Mouse (Mus musculus) forebrain, embryonic 10.5 days (tissue): ENCODE measurements around the gene Fbln1. TPM values are rescaled to one million over a fixed set of nuclear protein-coding genes. Genes with fewer than 3 reads are reported as not detected.

ENCODE experiments used
- DNase-seq: peaks from one replicate; pipeline ENCODE4 v3.0.0-alpha.2; 2017; ENCODE audit warnings: low spot score; ENCODE audit errors: extremely low spot score
- H3K27ac ChIP-seq: fragments of 300-500 bp; sonication (generic); 2 replicates; pipeline ENCODE4 v1.5.1; 2016; ENCODE audit warnings: mild to moderate bottlenecking
- H3K27me3 ChIP-seq: fragments of 300-500 bp; sonication (generic); 2 replicates; pipeline ENCODE4 v1.6.1; 2016; ENCODE audit warnings: mild to moderate bottlenecking; ENCODE audit not compliant: poor library complexity, severe bottlenecking
- H3K36me3 ChIP-seq: fragments of 300-500 bp; sonication (generic); replicated peaks from 2 replicates; pipeline ENCODE4 v1.6.1; 2016; ENCODE audit warnings: mild to moderate bottlenecking, moderate library complexity
- H3K4me1 ChIP-seq: fragments of 300-500 bp; sonication (generic); 2 replicates; pipeline ENCODE4 v1.6.1; 2016
- H3K4me3 ChIP-seq: fragments of 300-500 bp; sonication (generic); 2 replicates; pipeline ENCODE4 v1.5.1; 2016; ENCODE audit warnings: mild to moderate bottlenecking, moderate library complexity
- H3K9me3 ChIP-seq: fragments of 300-500 bp; sonication (generic); 2 replicates; pipeline ENCODE4 v1.6.1; 2016; ENCODE audit warnings: mild to moderate bottlenecking, moderate library complexity
- WGBS: fragments of 180-500 bp; shearing (Covaris S2); methylation state at CpG from one replicate; pipeline ENCODE4 v1.1.7; 2016; 5-methylcytosine and 5-hydroxymethylcytosine counted together
- polyA plus RNA-seq: library from polyadenylated mRNA; unstranded; fragments of >200 nt; fragmentation: Nextera tagmentation; extraction: Ambion mirVana; gene quantifications from 2 replicates; pipeline ENCODE4 v1.2.1, GENCODE M21; 2016

Gene Fbln1
- polyA plus RNA-seq, 1 experiment from 2014 or later = 157 TPM

- H3K36me3 ChIP-seq = peaks cover 99% of the 10 kb centered on the region
- H3K4me3 ChIP-seq = no peak overlapping the region
- DNase-seq = peak; percentile 77
- no peak overlapping the region for H3K27ac ChIP-seq
- H3K4me1 ChIP-seq = no peaks in the 10 kb centered on the region
- 89% methylated on average over 13 of the region's 13 CpGs for whole genome bisulfite sequencing
- no peaks in the 10 kb centered on the region for H3K9me3 ChIP-seq
- no peaks in the 10 kb centered on the region for H3K27me3 ChIP-seq
Measured at GRCm38 (mm10) chr15:85231443-85232255, 25.9 kb downstream of the Fbln1 start.

GRCm38 (mm10) chr15:85232256-85232535 is 26.4 kb downstream of the Fbln1 start:
- no peaks in the 10 kb centered on the region for H3K9me3 ChIP-seq
- 96% methylated on average over 4 of the region's 4 CpGs for WGBS
- no peaks in the 10 kb centered on the region for H3K27me3 ChIP-seq
- no peak for DNase-seq
- H3K36me3 ChIP-seq = peaks cover 99% of the 10 kb centered on the region
- no peak overlapping the region for H3K27ac ChIP-seq
- no peak overlapping the region for H3K4me3 ChIP-seq
- H3K4me1 ChIP-seq = no peaks in the 10 kb centered on the region

- Histone ChIP-seq H3K4me1 (no peaks in the 10 kb centered on the region), H3K36me3 (peaks cover 99% of the 10 kb centered on the region), H3K27ac (no peak overlapping the region), H3K4me3 (no peak overlapping the region), H3K27me3 (no peaks in the 10 kb centered on the region), H3K9me3 (no peaks in the 10 kb centered on the region)
- WGBS = 96% methylated on average over 25 of the region's 25 CpGs
- DNase-seq = no peak
Measured at GRCm38 (mm10) chr15:85232543-85233250, 26.9 kb downstream of the Fbln1 start.

GRCm38 (mm10) chr15:85233251-85233611 is 27.5 kb downstream of the Fbln1 start:
- no peaks in the 10 kb centered on the region for H3K9me3 ChIP-seq
- H3K4me1 ChIP-seq = no peaks in the 10 kb centered on the region
- peaks cover 99% of the 10 kb centered on the region for H3K36me3 ChIP-seq
- 87% methylated on average over 4 of the region's 4 CpGs for WGBS
- no peak for DNase-seq
- no peak overlapping the region for H3K4me3 ChIP-seq
- no peaks in the 10 kb centered on the region for H3K27me3 ChIP-seq
- H3K27ac ChIP-seq = no peak overlapping the region

GRCm38 (mm10) chr15:85233690-85234089 is 27.9 kb downstream of the Fbln1 start:
- Histone ChIP-seq H3K27ac (no peak overlapping the region; the same call in 1 of the 2 replicates), H3K27me3 (no peaks in the 10 kb centered on the region), H3K4me3 (no peak overlapping the region), H3K36me3 (peaks cover 99% of the 10 kb centered on the region), H3K4me1 (no peaks in the 10 kb centered on the region), H3K9me3 (no peaks in the 10 kb centered on the region)
- 88% methylated on average over 4 of the region's 4 CpGs for WGBS
- no peak for DNase-seq

GRCm38 (mm10) chr15:85238821-85239745 is 33.3 kb downstream of the Fbln1 start:
- WGBS = 97% methylated on average over 22 of the region's 22 CpGs
- Histone ChIP-seq H3K27me3 (no peaks in the 10 kb centered on the region), H3K4me3 (no peak overlapping the region), H3K4me1 (no peaks in the 10 kb centered on the region), H3K9me3 (no peaks in the 10 kb centered on the region), H3K36me3 (peaks cover 99% of the 10 kb centered on the region), H3K27ac (no peak overlapping the region)
- no peak for DNase-seq

GRCm38 (mm10) chr15:85240086-85240485 is 34.3 kb downstream of the Fbln1 start:
- H3K27ac ChIP-seq = no peak overlapping the region
- DNase-seq = no peak
- 96% methylated on average over 4 of the region's 4 CpGs for WGBS
- H3K36me3 ChIP-seq = peaks cover 100% of the 10 kb centered on the region
- no peaks in the 10 kb centered on the region for H3K27me3 ChIP-seq
- no peaks in the 10 kb centered on the region for H3K4me1 ChIP-seq
- H3K9me3 ChIP-seq = no peaks in the 10 kb centered on the region
- no peak overlapping the region for H3K4me3 ChIP-seq

- no peak for DNase-seq
- no peaks in the 10 kb centered on the region for H3K27me3 ChIP-seq
- no peaks in the 10 kb centered on the region for H3K9me3 ChIP-seq
- WGBS = 92% methylated on average over 7 of the region's 7 CpGs
- peaks cover 100% of the 10 kb centered on the region for H3K36me3 ChIP-seq
- H3K4me3 ChIP-seq = no peak overlapping the region
- H3K27ac ChIP-seq = no peak overlapping the region
- H3K4me1 ChIP-seq = no peaks in the 10 kb centered on the region
Measured at GRCm38 (mm10) chr15:85241856-85242255, 36.1 kb downstream of the Fbln1 start.

- Histone ChIP-seq H3K27ac (no peak overlapping the region), H3K9me3 (no peaks in the 10 kb centered on the region), H3K36me3 (peaks cover 100% of the 10 kb centered on the region), H3K27me3 (no peaks in the 10 kb centered on the region), H3K4me1 (no peaks in the 10 kb centered on the region), H3K4me3 (no peak overlapping the region)
- DNase-seq = no peak
- WGBS = 96% methylated on average over 13 of the region's 13 CpGs
Measured at GRCm38 (mm10) chr15:85244414-85245161, 38.8 kb downstream of the Fbln1 start.

- no peak overlapping the region for H3K27ac ChIP-seq
- no peaks in the 10 kb centered on the region for H3K9me3 ChIP-seq
- no peaks in the 10 kb centered on the region for H3K4me1 ChIP-seq
- 94% methylated on average over 5 of the region's 5 CpGs for WGBS
- no peak overlapping the region for H3K4me3 ChIP-seq
- H3K36me3 ChIP-seq = peaks cover 100% of the 10 kb centered on the region
- DNase-seq = no peak
- no peaks in the 10 kb centered on the region for H3K27me3 ChIP-seq
Measured at GRCm38 (mm10) chr15:85245241-85246010, 39.7 kb downstream of the Fbln1 start.

- no peak overlapping the region for H3K4me3 ChIP-seq
- no peaks in the 10 kb centered on the region for H3K4me1 ChIP-seq
- no peak overlapping the region for H3K27ac ChIP-seq
- no peaks in the 10 kb centered on the region for H3K27me3 ChIP-seq
- DNase-seq = no peak
- H3K9me3 ChIP-seq = no peaks in the 10 kb centered on the region
- H3K36me3 ChIP-seq = peaks cover 100% of the 10 kb centered on the region
- 91% methylated on average over 5 of the region's 5 CpGs for WGBS
Measured at GRCm38 (mm10) chr15:85246016-85246415, 40.3 kb downstream of the Fbln1 start.

GRCm38 (mm10) chr15:85246936-85247335 is 41.2 kb downstream of the Fbln1 start:
- no peak for DNase-seq
- Histone ChIP-seq H3K36me3 (peaks cover 100% of the 10 kb centered on the region), H3K27me3 (no peaks in the 10 kb centered on the region), H3K4me3 (no peak overlapping the region), H3K4me1 (no peaks in the 10 kb centered on the region), H3K9me3 (no peaks in the 10 kb centered on the region), H3K27ac (no peak overlapping the region)
- 78% methylated on average over 6 of the region's 6 CpGs for WGBS
